Mouse (Mus musculus) embryonic fibroblast, embryonic 13.5 days (primary cell): ENCODE measurements around the gene Drc7. TPM values are rescaled to one million over a fixed set of nuclear protein-coding genes. Genes with fewer than 3 reads are reported as not detected.

Experiments used
- H3K27ac ChIP-seq: 2 replicates; pipeline ENCODE4 v1.5.1; 2012; ENCODE audit warnings: low read length, control low read depth, inconsistent platforms; ENCODE audit not compliant: insufficient read depth
- H3K4me1 ChIP-seq: 2 replicates; pipeline ENCODE4 v1.6.1; 2011; ENCODE audit warnings: low read length; ENCODE audit not compliant: control insufficient read depth, insufficient read depth
- H3K4me3 ChIP-seq: 2 replicates; pipeline ENCODE4 v1.5.1; 2011; ENCODE audit warnings: mild to moderate bottlenecking, control low read depth, low read length; ENCODE audit not compliant: insufficient read depth
- CTCF ChIP-seq: IDR thresholded peaks from 2 replicates; pipeline ENCODE4 v1.5.1; 2011; ENCODE audit warnings: mild to moderate bottlenecking, control low read depth, low read length, moderate library complexity, borderline replicate concordance; ENCODE audit not compliant: insufficient read depth
- POLR2A ChIP-seq: IDR thresholded peaks from 2 replicates; pipeline ENCODE4 v1.6.1; 2011; ENCODE audit warnings: low read depth, mild to moderate bottlenecking, control low read depth, low read length, moderate library complexity
- polyA plus RNA-seq: library from polyadenylated mRNA; stranded (reverse); fragments of >200 nt; gene quantifications from 2 replicates; pipeline ENCODE4 v1.2.4, GENCODE M21; 2011; ENCODE audit warnings: low read depth; ENCODE audit not compliant: missing spikeins, insufficient read length

The Drc7 gene
- polyA plus RNA-seq, 1 experiment, result not detected

DNA sequence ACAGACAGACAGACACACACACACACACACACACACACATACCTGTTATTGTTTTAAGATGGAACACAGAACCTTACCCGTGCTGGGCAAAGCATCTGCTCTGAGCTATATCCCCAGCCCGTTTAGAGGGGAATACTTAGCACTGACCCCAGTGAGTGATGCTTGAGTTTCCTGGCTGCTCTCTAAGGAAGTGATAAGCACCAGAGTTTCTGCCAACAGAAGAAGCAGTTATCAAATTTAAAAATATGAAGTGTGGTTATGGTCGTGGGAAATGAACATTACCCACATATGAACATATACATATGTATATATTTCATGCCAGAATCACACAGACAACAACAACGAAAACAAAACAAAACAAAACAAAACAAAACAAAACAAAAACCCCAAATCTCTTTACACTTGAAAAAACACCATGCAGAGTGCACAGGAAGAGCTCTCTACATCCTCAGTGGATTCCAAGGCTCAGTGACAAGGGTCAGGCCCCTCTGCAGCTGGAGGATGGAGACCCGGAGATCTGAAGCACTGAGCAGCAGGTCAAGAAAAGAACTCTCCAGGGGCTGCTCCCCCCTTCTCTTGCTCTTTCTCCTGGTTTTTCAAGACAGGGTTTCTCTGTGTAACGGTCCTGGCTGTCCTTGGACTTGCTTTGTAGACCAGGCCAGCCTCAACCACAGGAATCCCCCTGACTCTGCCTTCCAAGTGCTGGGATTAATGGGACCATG is 5.1 kb downstream of the Drc7 start:
- H3K4me3 ChIP-seq, result no peak overlapping the region
- H3K4me1 ChIP-seq, result no peaks in the 10 kb centered on the region
- TF ChIP-seq CTCF, result no peak
- TF ChIP-seq POLR2A, result no peak
- H3K27ac ChIP-seq, result no peak overlapping the region

GRCm38 (mm10) chr8:95064531-95064930 is 9.6 kb downstream of the Drc7 start:
- H3K4me1 ChIP-seq, result no peaks in the 10 kb centered on the region
- no peak overlapping the region for H3K27ac ChIP-seq
- no peak for TF ChIP-seq CTCF
- H3K4me3 ChIP-seq, result no peak overlapping the region

- H3K27ac ChIP-seq, result no peak overlapping the region
- H3K4me1 ChIP-seq, result no peaks in the 10 kb centered on the region
- TF ChIP-seq POLR2A, result no peak
- no peak for TF ChIP-seq CTCF
- no peak overlapping the region for H3K4me3 ChIP-seq
Measured at GRCm38 (mm10) chr8:95067582-95067981, 12.7 kb downstream of the Drc7 start.

GRCm38 (mm10) chr8:95075504-95075903 is 20.6 kb downstream of the Drc7 start:
- no peak overlapping the region for H3K4me3 ChIP-seq
- TF ChIP-seq POLR2A (no peak), CTCF (no peak)
- no peaks in the 10 kb centered on the region for H3K4me1 ChIP-seq
- no peak overlapping the region for H3K27ac ChIP-seq

DNA sequence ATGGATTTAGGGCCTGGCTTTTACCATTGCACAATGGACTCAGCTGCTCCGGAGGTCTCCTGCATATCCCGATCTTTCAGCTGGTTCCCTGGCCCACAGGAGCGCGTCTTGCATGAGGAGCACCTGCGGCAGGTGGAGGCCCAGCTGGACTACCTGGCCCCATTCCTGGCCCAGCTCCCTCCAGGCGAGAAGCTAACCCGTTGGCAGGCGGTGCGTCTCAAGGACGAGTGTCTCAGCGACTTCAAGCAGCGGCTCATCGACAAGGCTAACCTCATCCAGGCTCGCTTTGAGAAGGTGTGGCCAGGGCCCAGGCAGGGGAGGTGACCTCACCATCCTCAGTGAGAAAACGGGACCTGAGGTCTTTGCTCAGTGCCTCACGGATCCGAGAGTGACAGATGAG is 21.2 kb downstream of the Drc7 start:
- no peaks in the 10 kb centered on the region for H3K4me1 ChIP-seq
- no peak for TF ChIP-seq POLR2A
- no peak for TF ChIP-seq CTCF
- no peak overlapping the region for H3K4me3 ChIP-seq
- H3K27ac ChIP-seq, result no peak overlapping the region

- H3K27ac ChIP-seq, result no peak overlapping the region
- TF ChIP-seq POLR2A, result no peak
- TF ChIP-seq CTCF, result no peak
- no peaks in the 10 kb centered on the region for H3K4me1 ChIP-seq
- H3K4me3 ChIP-seq, result no peak overlapping the region
Measured at GRCm38 (mm10) chr8:95078055-95078454, 23.2 kb downstream of the Drc7 start.

- Histone ChIP-seq H3K27ac (no peak overlapping the region), H3K4me1 (no peaks in the 10 kb centered on the region), H3K4me3 (no peak overlapping the region)
- TF ChIP-seq POLR2A, result no peak
Measured at GRCm38 (mm10) chr8:95079305-95079704, 24.4 kb downstream of the Drc7 start.

DNA sequence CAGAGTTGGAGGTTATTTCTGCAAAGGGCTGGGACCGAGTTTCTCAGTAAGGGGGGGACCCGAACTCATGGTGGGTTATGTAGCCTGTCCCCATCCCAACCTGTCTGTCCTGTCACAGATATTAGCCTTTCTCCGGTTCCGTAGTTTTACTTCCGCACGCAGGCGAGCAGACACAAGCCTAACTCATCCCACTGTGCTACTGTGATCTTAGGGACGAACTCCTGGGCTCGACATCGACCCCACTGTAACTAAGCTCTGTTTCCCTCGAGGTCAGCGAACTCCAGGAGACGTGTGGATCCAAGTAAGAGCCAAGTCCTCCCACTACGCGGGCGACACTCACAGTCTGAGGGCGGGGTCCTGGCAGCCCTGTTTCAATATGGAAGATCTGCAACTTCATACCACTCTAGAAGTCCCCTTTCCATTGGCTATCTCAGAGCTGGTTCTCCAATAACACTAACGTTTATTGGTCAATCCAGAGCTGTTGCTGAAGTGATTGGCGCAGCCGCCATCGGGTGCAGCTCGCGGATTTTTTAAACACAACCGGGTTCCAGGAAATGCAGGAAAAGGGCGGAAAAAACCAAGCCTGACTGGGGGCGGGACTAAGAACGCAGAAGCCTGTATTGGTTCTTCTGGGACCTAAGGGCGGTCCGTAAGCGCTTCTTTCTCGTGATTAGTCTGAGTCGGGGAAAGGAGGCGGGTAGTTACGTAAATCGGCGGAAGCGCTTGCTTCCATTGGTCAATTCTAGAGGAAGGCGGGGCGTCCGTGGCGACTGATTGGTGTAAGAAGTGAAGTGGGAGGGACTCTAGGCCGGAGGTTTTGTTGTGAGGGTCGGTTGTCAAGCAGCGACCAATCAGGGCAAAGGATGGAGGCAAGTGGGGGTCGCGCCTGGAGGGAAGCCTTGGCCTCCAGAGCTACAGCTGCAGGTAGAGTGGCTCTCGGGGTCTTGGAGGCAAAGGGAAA is 25.8 kb downstream of the Drc7 start, which contains the start of gene Katnb1:
Gene Katnb1, plus strand, starts transcription at position 806 of the 961 bp plus-strand sequence.
- Histone ChIP-seq H3K27ac (peak within 1 kb of the TSS; percentile 8; the same call in 1 of the 2 replicates), H3K4me1 (no peaks in the 10 kb centered on the region), H3K4me3 (peak within 1 kb of the TSS; percentile 87)
- TF ChIP-seq POLR2A, result peak; percentile 98
- no peak for TF ChIP-seq CTCF

- H3K27ac ChIP-seq, result no peak overlapping the region
- no peak for TF ChIP-seq POLR2A
- no peak for TF ChIP-seq CTCF
- H3K4me1 ChIP-seq, result no peaks in the 10 kb centered on the region
Measured at GRCm38 (mm10) chr8:95081650-95082049, 26.7 kb downstream of the Drc7 start.

GRCm38 (mm10) chr8:95084261-95084660 is 29.4 kb downstream of the Drc7 start:
- Histone ChIP-seq H3K4me1 (no peaks in the 10 kb centered on the region), H3K4me3 (no peak overlapping the region), H3K27ac (no peak overlapping the region)
- no peak for TF ChIP-seq CTCF
- no peak for TF ChIP-seq POLR2A

More at GRCm38 (mm10) chr8:95081650-95082049, 26.7 kb downstream of the Drc7 start:
- H3K4me3 ChIP-seq, result peak overlapping the region; percentile 87
